Mouse (Mus musculus) forelimb bud, embryonic 11.5 days (tissue): ENCODE measurements at regions not wholly inside any gene's neighbourhood (a gene's known extent, or its start where the extent isn't known, plus 50 kb on each side); places are given as distances from the start of the nearest gene placed in this dataset.

Experiments
- DNase-seq: peaks from one replicate; pipeline ENCODE4 v3.0.0-alpha.2; 2012; ENCODE audit warnings: low read depth, low spot score

DNA sequence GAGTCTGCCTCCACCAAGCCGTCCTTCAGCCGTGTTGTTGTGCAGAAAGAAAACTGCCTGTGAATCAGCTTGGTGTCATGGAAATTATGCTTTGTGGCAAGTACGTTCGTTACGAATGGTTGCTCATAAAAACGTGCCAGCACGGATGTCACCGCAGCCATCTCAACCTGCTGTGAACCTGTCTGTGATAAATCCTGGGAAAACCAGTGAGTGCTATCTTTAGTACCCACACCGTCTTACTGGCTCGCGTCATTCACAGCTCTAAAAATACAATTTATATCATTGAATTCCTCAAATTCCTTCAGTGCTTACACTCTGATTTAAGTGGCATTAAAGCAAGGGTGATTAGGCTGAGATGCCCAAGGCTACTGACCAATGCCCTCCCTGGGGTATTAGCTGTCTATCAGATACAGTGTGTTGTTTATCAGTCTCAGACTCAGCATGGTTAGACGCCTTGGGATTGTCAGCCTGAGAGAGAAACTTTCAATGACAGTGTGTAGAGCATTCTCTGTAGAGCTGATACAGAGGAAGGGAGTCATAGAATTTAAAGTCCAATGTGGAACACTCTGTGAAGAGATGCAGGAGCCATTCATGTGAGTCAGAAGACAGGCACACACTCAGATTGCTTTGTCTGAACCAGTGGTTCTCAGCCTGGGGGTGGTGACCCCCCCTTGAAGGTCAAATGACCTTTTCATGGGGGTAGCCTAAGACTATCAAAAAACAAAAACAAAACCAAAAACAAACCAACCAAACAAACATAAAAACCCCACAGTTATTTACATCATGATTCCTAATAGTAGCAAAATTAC lies 96.2 kb upstream of the Myocd start:
- no peak for DNase-seq

- no peak for DNase-seq
These were observed 95.1 kb upstream of the Myocd start for GRCm38 (mm10) chr11:65364910-65365309.

DNA sequence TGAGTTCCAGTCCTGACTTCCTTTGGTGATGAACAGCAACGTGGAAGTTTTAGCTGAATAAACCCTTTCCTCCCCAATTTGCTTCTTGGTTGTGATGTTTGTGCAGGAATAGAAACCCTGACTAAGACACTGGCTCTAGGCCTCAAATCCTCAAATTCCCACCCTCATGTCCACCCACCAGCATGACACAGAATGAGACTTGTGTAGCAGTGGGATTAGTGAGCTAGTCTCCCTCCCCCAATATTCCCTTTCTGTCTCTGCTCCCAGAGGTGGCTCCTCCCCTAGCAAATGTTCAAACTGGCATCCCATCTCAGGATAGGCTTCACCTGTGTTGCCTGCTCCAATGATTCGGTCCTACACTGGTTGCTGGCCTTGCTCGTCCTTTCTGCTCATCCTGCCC lies 94.1 kb upstream of the Myocd start:
- no peak for DNase-seq

- no peak for DNase-seq
These were observed 90.9 kb upstream of the Myocd start for GRCm38 (mm10) chr11:65360729-65361128.

GRCm38 (mm10) chr11:65358908-65359307 lies 89.1 kb upstream of the Myocd start:
- DNase-seq = no peak

DNA sequence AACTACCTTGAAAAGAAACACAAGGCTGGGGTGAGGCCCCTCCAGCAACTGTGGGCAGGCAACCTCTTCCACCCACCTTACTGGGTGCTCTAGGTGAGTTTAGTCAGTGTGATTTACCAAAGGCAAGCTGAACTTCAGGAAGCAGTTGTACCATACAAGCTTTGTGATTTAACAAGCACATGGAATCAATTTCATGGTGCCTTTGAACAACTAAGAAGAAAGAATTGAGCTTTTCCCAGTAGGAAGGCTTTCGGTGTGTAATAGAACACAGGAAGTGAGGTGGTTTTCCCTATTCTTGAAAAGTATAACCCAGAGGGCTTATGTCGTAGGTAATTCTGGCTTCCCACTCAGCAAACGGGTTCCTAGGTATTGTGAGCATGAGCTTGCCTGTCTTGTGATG lies 82.7 kb upstream of the Myocd start:
- DNase-seq = peak; percentile 54

- no peak for DNase-seq
These were observed 79.2 kb upstream of the Myocd start for GRCm38 (mm10) chr11:65349013-65349412.

DNA sequence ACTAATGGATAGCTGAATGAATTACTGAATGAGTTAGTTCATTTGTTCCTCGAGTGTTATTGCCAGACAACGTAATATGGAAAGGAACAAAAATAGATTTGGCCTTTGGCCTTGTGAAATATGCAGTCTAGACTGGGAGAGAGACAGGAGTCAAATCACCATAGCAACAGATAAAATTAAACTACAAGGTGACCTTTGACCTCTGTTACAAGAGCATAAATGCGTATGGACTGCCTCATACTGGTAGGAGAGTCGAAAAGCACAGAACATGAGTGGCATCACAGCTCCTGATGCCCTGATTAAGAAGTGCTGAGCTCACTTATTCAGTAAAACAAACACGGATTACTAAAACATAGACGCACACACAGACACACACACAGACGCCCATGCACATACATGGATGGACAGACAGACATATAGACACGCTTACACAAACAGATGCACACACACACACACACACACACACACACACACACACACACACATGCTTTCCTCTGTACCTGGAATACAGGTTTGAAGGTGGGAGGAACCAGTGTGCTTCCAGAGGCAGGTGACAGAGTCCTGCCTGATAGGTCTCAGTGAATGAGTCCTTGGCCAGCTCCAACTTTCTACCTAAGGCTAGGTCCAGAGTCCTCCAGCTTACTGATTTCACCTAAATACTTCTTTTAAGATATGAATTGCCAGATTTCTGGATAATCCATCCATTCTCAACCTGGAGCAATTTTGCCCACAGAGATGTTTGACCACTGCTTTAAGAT lies 72.1 kb upstream of the Myocd start:
- no peak for DNase-seq

DNA sequence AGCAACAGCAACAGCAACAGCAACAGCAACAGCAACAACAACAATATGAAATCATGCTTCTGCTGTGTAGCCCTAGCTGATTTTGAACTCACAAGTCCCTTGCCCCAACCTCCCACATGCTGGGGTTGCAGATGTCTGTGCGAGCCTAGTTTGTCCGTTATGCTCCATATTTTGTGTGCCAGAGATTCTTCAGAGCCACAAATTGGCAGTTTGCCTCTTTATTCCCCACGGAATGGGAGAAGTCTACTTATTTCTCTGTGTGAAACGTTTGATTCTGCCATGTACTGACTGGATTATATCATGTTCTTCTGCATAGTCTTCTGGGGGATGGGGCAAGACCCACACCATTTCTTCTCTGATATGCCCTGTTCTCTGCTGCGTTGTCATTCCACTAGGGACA lies 64.5 kb upstream of the Myocd start:
- DNase-seq = no peak

DNA sequence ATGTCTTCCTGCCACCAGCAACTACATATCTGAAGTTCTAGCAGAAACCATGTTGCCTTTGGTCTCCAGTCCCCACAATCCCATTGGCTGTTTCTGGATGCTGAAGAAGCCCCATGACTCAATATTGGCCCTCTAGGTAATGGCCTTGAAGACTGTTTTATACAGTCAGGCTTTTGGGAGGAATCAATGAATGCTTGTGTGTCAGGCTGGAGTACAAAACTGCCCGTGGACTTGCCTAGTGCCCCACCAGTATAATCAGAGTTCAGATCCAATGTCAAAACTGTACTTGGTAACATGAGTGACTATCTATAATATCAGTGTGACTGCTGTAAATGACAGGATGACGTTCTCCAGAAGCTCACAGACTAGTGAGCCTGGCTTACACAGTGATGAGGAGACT lies 63.3 kb upstream of the Myocd start:
- no peak for DNase-seq

DNA sequence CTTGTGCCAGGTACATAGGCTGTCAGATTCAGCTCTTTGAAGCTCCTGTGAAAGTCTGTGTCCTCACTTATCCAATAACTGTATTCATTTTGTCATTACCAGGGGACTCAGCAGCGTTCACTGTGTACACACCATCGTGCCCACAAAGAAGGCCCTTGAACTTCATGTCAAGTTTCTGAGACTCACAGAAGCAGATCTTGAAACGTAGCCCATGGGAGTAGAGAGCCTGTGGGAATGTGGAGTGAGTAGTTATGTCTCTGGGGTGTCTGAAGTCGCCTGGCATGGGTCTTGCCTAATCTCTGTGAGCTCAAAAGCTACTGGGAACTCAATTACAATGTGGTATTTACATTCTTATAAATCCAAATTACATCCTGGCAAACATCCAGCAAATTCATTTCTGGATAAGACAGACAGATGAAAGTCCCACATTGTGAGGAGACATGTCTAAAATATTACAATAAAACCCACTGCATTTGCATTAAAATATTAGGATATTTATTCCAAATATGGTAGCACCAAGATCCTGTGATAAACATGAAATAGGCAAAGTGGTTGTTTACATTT lies 53.2 kb upstream of the Myocd start:
- DNase-seq = no peak
